Mouse (Mus musculus) liver, adult 2 months (tissue): ENCODE data around the gene Olfr211.

Experiments
- CTCF ChIP-seq: fragments of 200-500 bp; IDR thresholded peaks from 2 replicates; pipeline ENCODE4 v1.5.1; 2011; ENCODE audit warnings: low read depth, low read length, control low read depth
- POLR2A ChIP-seq: fragments of 200-500 bp; IDR thresholded peaks from 2 replicates; pipeline ENCODE4 v1.6.1; 2011; ENCODE audit warnings: low read length, control low read depth; ENCODE audit not compliant: insufficient read depth; ENCODE audit errors: extremely low read depth

GRCm38 (mm10) chr6:116488791-116489190 lies at the start of gene Olfr211:
- TF ChIP-seq POLR2A (no peak), CTCF (no peak)
